In the genomic region with DNA sequence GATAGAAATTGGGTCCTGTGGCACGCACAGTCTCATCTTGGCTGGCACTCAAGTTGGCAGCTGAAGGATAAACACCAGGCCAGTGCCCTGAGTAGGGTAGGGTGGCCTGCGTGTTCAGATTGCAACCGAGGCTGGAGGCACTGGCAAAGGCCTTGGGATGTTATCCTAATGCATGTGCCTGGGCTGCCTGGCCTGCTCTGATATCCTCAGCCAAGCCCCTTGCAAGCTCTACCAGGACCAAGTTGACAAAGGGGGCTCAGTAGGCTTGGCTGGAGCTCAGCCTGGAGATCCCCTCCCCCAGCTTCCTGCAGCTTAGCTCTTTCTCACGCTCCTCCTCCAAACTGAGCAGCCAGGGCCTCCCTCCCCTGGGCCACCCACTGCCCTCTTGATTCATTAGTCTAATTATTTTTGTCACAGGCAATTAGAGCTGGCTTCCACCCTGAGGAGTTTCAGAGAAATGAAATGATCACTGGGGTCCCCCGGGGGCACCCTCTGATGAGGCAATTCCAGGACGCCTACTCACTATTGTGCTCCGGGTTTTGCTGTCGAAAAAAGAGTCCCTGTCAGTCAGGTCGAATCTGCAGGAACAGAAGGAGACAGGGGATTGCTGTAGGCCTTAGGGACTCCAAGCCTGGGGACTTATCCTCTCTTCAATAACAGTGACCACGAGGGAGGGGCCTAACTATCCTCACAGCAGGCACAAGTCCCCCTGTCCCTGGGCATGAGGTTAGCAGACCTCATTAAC, we compare ENCODE assay signal across 8 mouse cellular contexts.
DNase-seq lines count a peak whose midpoint lies in the region; ATAC-seq and TF ChIP-seq lines count a peak whose summit lies in the region.

No protein-coding gene starts in this region.

- peaks cover 3% of the 10 kb centered on the region; the same call in 1 of the 2 replicates for H3K27me3 ChIP-seq in forebrain, embryonic 14.5 days (replicated peaks; ENCODE audit: control insufficient read depth, insufficient read depth, low read length)
- H3K27me3 ChIP-seq in hindbrain, embryonic 10.5 days (ENCODE audit: insufficient read depth, poor library complexity, severe bottlenecking) = peaks cover 50% of the 10 kb centered on the region

- H3K4me3 ChIP-seq in forebrain, embryonic 14.5 days (ENCODE audit: low read depth, low read length) = no peak overlapping the region
- no peak overlapping the region for H3K4me3 ChIP-seq in hindbrain, embryonic 10.5 days
- H3K4me3 ChIP-seq in lung, adult 2 months (replicated peaks; ENCODE audit: extremely low read depth, low read depth, low read length) = no peak overlapping the region

- H3K27ac ChIP-seq in forebrain, embryonic 14.5 days (ENCODE audit: low read depth, low read length) = peak overlapping the region; percentile 74
- H3K27ac ChIP-seq in hindbrain, embryonic 10.5 days = peak overlapping the region; percentile 88

- 2% methylated on average over 10 of the region's 10 CpGs for WGBS in forebrain, embryonic 14.5 days
- WGBS in hindbrain, embryonic 10.5 days = 12% methylated on average over 10 of the region's 10 CpGs
- 27% methylated on average over 10 of the region's 10 CpGs for WGBS in lung, adult 2 months

- H3K36me3 ChIP-seq in forebrain, embryonic 14.5 days (ENCODE audit: control insufficient read depth, insufficient read depth, low read length) = no peaks in the 10 kb centered on the region
- H3K36me3 ChIP-seq in hindbrain, embryonic 10.5 days = peaks cover 29% of the 10 kb centered on the region

- no peaks in the 10 kb centered on the region for H3K9me3 ChIP-seq in forebrain, embryonic 14.5 days (replicated peaks; ENCODE audit: control insufficient read depth, low read length)
- no peaks in the 10 kb centered on the region for H3K9me3 ChIP-seq in hindbrain, embryonic 10.5 days

- TF ChIP-seq CTCF in lung, adult 2 months (IDR thresholded peaks at IDR 0.05; ENCODE audit: insufficient read depth, low read length) = no peak

- H3K9ac ChIP-seq in forebrain, embryonic 14.5 days (ENCODE audit: low read length) = no peak overlapping the region

- H3K4me2 ChIP-seq in forebrain, embryonic 14.5 days (ENCODE audit: low read length) = no peak overlapping the region

- TF ChIP-seq POLR2A in lung, adult 2 months (IDR thresholded peaks at IDR 0.05; ENCODE audit: borderline replicate concordance, extremely low read depth, low read depth, low read length) = no peak

- peaks cover 17% of the 10 kb centered on the region for H3K4me1 ChIP-seq in forebrain, embryonic 14.5 days (ENCODE audit: control insufficient read depth, insufficient read depth, low read length)
- peaks cover 32% of the 10 kb centered on the region for H3K4me1 ChIP-seq in hindbrain, embryonic 10.5 days (replicated peaks)
- peaks cover 3% of the 10 kb centered on the region; the same call in 1 of the 2 replicates for H3K4me1 ChIP-seq in lung, adult 2 months (ENCODE audit: control insufficient read depth, insufficient read depth, low read length)

- DNase-seq in ovary, adult 18-20 months (ENCODE audit: low spot score) = peak; percentile 91
- DNase-seq in ovary, postnatal 10 days (ENCODE audit: low spot score) = no peak
- DNase-seq in forebrain, embryonic 14.5 days (ENCODE audit: low spot score) = peak; percentile 94
- DNase-seq in hindbrain, embryonic 10.5 days (ENCODE audit: low spot score) = peak; percentile 74
- peak; percentile 32 to 63 for DNase-seq in layer of hippocampus, adult 18-20 months (ENCODE audit: low spot score in 2 of 2)
- peak; percentile 17 for DNase-seq in lung, adult 2 months
- DNase-seq in retina, adult 2 months (ENCODE audit: low read depth, low spot score) = peak; percentile 11
- no peak for DNase-seq in c-Kit-positive CD71-positive TER-119-positive erythroid progenitor cells, embryonic 14.5 days (ENCODE audit: low spot score)

- peak; percentile 94 for ATAC-seq in forebrain, embryonic 14.5 days

Comparison
In these comparisons a context has a peak if more than half of its experiments do, and no peak if none do; other contexts are left out.
1. DNase-seq: peak in ovary, adult 18-20 months (single experiment), forebrain, embryonic 14.5 days (single experiment), hindbrain, embryonic 10.5 days (single experiment), layer of hippocampus, adult 18-20 months (2 of 2), lung, adult 2 months (single experiment) and retina, adult 2 months (single experiment); none in ovary, postnatal 10 days (single experiment) and c-Kit-positive CD71-positive TER-119-positive erythroid progenitor cells, embryonic 14.5 days (single experiment).